Mouse (Mus musculus) liver, adult 2 months (tissue): ENCODE data around the gene Spock2.

Source experiments
- CTCF ChIP-seq: fragments of 200-500 bp; IDR thresholded peaks from 2 replicates; pipeline ENCODE4 v1.5.1; 2011; ENCODE audit warnings: low read depth, low read length, control low read depth
- POLR2A ChIP-seq: fragments of 200-500 bp; IDR thresholded peaks from 2 replicates; pipeline ENCODE4 v1.6.1; 2011; ENCODE audit warnings: low read length, control low read depth; ENCODE audit not compliant: insufficient read depth; ENCODE audit errors: extremely low read depth

GRCm38 (mm10) chr10:60096302-60096701 lies 9.7 kb upstream of the Spock2 start:
- TF ChIP-seq CTCF (no peak), POLR2A (no peak)
